Mouse (Mus musculus) liver, embryonic 12.5 days (tissue): Measurements from ENCODE around the gene Klhl29. TPM values are rescaled to one million over a fixed set of nuclear protein-coding genes. Genes with fewer than 3 reads are reported as not detected.

Experiments
- ATAC-seq: fragments of 200-750 bp; cut with Nextera tagmentation; 2 replicates; pipeline ENCODE4 v1.8.0; 2017; ENCODE audit warnings: moderate number of reproducible peaks, mild to moderate bottlenecking, moderate library complexity
- H3K27ac ChIP-seq: fragments of 300-500 bp; sonication (generic); 2 replicates; pipeline ENCODE4 v1.5.1; 2016; ENCODE audit warnings: mild to moderate bottlenecking
- H3K27me3 ChIP-seq: fragments of 300-500 bp; sonication (generic); replicated peaks from 2 replicates; pipeline ENCODE4 v1.6.1; 2016; ENCODE audit warnings: mild to moderate bottlenecking, moderate library complexity
- H3K36me3 ChIP-seq: fragments of 300-500 bp; sonication (generic); 2 replicates; pipeline ENCODE4 v1.6.1; 2016; ENCODE audit warnings: mild to moderate bottlenecking, moderate library complexity
- H3K4me1 ChIP-seq: fragments of 300-500 bp; sonication (generic); 2 replicates; pipeline ENCODE4 v1.6.1; 2016
- H3K4me2 ChIP-seq: fragments of 300-500 bp; sonication (generic); 2 replicates; pipeline ENCODE4 v1.6.1; 2016; ENCODE audit warnings: mild to moderate bottlenecking, moderate library complexity
- H3K4me3 ChIP-seq: fragments of 300-500 bp; sonication (generic); 2 replicates; pipeline ENCODE4 v1.5.1; 2016; ENCODE audit warnings: mild to moderate bottlenecking, moderate library complexity
- H3K9ac ChIP-seq: fragments of 300-500 bp; sonication (generic); 2 replicates; pipeline ENCODE4 v1.6.1; 2016; ENCODE audit warnings: mild to moderate bottlenecking, moderate library complexity
- H3K9me3 ChIP-seq: fragments of 300-500 bp; sonication (generic); replicated peaks from 2 replicates; pipeline ENCODE4 v1.6.1; 2016; ENCODE audit warnings: mild to moderate bottlenecking, moderate library complexity
- WGBS: fragments of 180-500 bp; shearing (Covaris S2); methylation state at CpG from one replicate; pipeline ENCODE4 v1.1.7; 2016; ENCODE audit not compliant: insufficient replicate concordance; 5-methylcytosine and 5-hydroxymethylcytosine counted together
- polyA plus RNA-seq: library from polyadenylated mRNA; unstranded; fragments of >200 nt; fragmentation: Nextera tagmentation; extraction: Ambion mirVana; gene quantifications from 2 replicates; pipeline ENCODE4 v1.2.1, GENCODE M21; 2016

Gene Klhl29
- 0.25 and 0.31 TPM in 2 replicates for polyA plus RNA-seq

DNA sequence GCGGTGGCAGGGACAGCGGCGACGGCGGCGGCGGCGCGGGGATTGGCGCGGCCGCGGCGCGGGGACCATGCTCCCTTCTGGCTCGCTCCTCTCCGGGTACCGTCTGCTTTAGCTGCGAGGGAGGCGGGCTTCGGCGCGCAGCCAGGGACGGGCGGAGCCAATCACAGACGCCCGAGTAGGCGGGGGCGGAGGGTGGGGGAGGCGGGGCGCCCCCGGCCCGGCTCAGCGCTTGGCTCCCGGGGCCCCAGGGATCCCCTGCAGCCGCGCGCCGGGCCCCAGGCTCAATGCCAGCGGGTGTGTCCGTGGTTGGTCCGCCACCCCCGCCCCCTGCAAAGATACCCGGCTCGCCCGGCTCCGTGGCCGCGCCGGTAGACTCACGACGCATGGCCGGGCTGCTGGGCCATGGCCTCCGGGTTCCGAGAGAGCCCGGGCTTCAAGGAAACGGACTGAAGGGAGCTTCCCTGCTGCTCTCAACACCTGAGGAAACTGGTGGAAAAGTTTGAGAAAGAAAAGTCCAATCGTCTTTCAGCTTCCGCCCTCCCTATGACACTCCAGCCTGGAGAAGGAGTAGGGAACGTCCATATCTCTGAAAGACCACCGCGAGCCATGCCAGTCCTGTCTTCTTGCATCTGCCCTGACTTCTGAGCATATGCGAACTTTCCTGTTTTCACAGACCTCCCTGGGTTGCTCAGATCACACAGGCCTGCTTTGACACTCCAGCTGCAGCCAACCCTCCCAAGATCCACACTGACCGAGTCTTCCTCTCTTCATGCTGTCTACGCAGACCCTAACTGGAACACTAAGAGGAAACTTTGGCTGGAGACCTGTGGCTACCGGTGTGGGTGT, at the start of gene Klhl29:
TSS of gene Klhl29 (minus strand) at position 67 of the 846 bp plus-strand sequence.
- H3K4me1 ChIP-seq = 0 out of 2 replicates have a peak, but pooled peaks cover 10% of the 10 kb centered on the region
- peak within 1 kb of the TSS; percentile 55 for H3K4me3 ChIP-seq
- H3K27ac ChIP-seq = no peak within 1 kb of the TSS
- peaks cover 76% of the 10 kb centered on the region for H3K27me3 ChIP-seq
- 2% methylated on average over 52 of the region's 66 CpGs for WGBS
- peak within 1 kb of the TSS; percentile 17; the same call in 1 of the 2 replicates for H3K9ac ChIP-seq
- H3K36me3 ChIP-seq = no peaks in the 10 kb centered on the region
- no peaks in the 10 kb centered on the region for H3K9me3 ChIP-seq
- peak; percentile 80 for ATAC-seq
- H3K4me2 ChIP-seq = peak within 1 kb of the TSS; percentile 72

DNA sequence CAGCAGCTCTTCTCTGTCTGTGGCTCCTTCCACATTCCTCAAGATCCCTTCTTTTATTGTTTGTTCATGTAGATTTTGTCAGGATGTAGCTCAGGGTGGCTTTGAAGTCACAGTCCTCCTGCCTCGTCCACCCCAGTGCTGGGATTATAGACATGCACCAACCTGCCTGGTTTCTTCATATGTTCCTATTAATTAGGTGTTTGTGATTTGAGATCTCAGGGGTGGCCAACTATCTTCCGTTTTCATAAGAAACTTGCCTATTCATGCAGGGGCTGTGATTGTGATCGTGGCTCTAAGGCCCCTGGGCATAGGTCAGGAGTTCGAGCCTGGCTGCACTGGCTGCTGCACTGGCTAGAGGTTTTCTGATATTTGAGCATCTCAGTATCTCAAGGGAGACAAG, 49.8 kb upstream of the Klhl29 start:
- Histone ChIP-seq H3K27ac (no peak overlapping the region), H3K9me3 (no peaks in the 10 kb centered on the region), H3K4me1 (no peaks in the 10 kb centered on the region), H3K9ac (no peak overlapping the region), H3K4me3 (no peak overlapping the region), H3K27me3 (no peaks in the 10 kb centered on the region), H3K36me3 (no peaks in the 10 kb centered on the region), H3K4me2 (no peak overlapping the region)
- ATAC-seq = no peak
- 71% methylated on average over 4 of the region's 4 CpGs for WGBS

DNA sequence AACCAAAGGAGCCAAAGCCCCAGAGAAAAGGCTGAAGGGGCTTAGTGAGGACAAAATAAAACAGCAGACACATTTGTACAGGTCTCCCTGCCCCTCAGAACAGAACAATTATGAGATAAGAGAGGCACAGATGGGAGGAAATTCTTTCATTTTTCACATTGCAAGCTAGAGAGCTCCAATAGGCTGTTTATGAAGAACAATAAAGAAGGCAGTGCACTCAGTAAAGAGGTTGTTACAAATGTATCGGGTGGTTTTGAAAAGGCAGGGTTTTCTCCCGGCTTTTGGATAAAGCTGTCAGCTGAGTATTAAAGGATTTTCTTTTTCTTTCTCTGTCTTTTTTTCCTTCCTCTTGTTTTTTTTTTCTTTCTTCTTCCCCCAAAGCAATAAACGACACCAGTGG, 40.3 kb upstream of the Klhl29 start:
- Histone ChIP-seq H3K9ac (no peak overlapping the region), H3K9me3 (no peaks in the 10 kb centered on the region), H3K36me3 (no peaks in the 10 kb centered on the region), H3K4me3 (no peak overlapping the region), H3K4me1 (no peaks in the 10 kb centered on the region), H3K27me3 (0 out of 2 replicates have a peak, but pooled peaks cover 3% of the 10 kb centered on the region), H3K4me2 (no peak overlapping the region), H3K27ac (no peak overlapping the region)
- WGBS = 67% methylated on average over 3 of the region's 3 CpGs
- ATAC-seq = no peak

DNA sequence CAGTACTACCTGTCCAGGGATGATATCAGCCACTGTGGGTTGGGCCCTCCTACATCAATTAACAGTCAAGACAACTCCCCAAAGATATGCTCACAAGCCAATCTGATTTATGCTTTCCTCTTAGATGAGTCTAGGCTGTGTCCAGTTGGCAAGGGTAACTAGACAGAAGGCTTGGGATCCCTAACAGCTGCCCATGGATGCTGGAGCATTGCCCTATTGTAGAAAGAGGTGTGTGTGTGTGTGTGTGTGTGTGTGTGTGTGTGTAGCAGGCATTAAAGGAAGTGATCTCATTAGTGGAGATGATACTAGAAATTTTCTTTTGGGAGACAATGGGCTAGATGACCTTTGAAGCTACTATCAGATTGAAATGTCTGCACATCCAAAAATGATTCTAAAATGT, 38.5 kb upstream of the Klhl29 start:
- Histone ChIP-seq H3K4me3 (no peak overlapping the region), H3K36me3 (no peaks in the 10 kb centered on the region), H3K9ac (no peak overlapping the region), H3K9me3 (no peaks in the 10 kb centered on the region), H3K4me1 (no peaks in the 10 kb centered on the region), H3K27me3 (0 out of 2 replicates have a peak, but pooled peaks cover 3% of the 10 kb centered on the region), H3K4me2 (no peak overlapping the region), H3K27ac (no peak overlapping the region)
- no peak for ATAC-seq

DNA sequence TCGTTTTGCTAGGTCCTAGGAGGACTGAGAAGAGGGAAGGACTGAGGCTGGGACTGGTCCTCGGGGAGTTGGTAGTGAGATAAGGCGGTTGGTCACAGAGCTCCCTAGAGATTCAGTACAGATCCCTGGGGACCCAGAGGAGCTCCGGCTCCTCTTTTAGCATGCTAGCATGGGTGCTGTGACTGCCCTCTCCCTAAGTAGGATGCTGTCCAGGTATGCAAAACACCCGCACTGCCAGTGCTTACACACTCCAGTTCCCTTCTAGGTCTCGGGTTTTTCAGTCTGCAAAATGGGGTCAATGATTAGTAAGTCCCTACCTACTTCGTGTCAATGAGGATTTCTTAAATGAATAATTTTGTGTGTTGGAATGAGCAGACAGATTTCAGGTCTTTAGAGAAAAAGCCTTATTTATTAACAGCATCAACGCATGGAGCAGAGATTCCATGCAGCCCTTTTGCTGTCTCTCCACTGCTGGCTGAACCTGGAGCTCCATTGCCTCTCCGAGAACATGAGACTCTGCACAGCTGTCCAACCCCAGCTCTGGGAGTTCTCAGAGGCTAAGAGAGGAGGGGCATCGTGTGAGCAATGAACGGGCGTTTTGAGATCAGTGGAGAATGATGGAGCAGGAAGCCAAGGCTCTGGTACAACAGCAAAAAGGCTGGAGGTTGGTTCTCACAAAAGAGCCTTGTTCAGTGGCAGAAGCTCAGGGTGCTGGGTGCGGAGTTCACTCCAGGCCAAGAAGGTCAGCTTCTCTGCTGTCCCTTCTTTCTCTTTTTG, 36.5 kb upstream of the Klhl29 start:
- Histone ChIP-seq H3K4me3 (no peak overlapping the region), H3K36me3 (no peaks in the 10 kb centered on the region), H3K9ac (no peak overlapping the region), H3K4me2 (no peak overlapping the region), H3K27ac (no peak overlapping the region), H3K9me3 (no peaks in the 10 kb centered on the region), H3K27me3 (0 out of 2 replicates have a peak, but pooled peaks cover 3% of the 10 kb centered on the region), H3K4me1 (no peaks in the 10 kb centered on the region)
- WGBS = 50% methylated on average over 13 of the region's 13 CpGs
- ATAC-seq = no peak

DNA sequence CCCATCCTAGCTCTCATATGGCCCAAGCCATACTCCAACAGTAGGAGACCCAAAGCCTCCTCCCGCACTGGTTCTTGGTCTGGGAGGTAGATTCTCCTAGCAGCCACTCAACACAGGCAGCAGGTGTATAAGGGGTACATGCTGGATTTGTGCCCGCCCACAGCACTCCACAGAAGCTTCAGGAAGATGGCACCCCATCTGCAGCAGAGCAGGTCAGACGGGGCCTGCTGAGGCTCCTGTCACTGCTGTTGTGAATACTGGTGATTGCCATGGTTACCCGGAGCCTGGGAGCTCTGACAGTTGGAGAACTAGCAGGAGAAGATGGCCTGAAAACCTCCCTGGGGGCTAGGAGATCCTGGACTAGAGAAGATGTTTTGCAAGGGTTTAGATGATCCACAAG, 35.9 kb upstream of the Klhl29 start:
- no peak for ATAC-seq
- no peaks in the 10 kb centered on the region for H3K36me3 ChIP-seq
- H3K27ac ChIP-seq = no peak overlapping the region
- 53% methylated on average over 4 of the region's 4 CpGs for WGBS
- H3K4me2 ChIP-seq = no peak overlapping the region
- 0 out of 2 replicates have a peak, but pooled peaks cover 3% of the 10 kb centered on the region for H3K27me3 ChIP-seq
- no peak overlapping the region for H3K4me3 ChIP-seq
- no peak overlapping the region for H3K9ac ChIP-seq
- H3K4me1 ChIP-seq = no peaks in the 10 kb centered on the region
- H3K9me3 ChIP-seq = no peaks in the 10 kb centered on the region

DNA sequence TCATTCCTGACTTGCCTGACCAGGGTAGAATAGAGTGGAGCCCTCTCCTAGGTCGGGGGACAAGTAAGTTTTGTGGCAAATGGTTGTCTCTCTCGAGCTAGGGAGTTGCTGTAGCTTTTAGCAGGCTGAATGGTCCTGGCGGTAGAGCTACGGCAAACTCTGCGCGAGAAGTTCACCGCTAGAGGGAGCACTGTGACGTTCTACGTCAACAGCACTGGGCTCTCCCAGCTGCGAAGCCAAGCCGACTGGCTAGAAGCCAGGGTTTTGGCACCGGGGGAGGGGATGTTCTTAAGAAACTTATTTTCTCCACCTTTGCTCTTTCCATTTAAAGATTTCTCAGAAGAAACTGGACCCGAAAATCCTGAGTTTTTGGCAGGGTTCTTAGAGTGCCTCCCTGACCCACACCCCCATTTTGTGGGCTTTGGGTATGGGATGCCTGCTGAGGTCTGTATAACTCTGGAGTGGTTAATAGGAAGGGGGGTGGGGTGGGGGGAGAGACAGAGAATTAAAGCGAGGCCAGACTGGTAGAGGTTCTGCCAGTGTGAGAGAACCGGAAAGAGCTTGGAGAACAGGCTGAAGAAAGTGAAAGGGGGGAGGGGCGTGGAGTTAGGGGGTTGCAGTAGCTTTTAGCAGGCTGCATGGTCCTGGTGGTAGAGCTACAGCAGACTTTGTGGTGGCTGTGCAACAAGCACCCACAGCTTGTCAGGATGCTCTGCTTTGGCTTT, 35.1 kb upstream of the Klhl29 start:
- Histone ChIP-seq H3K4me3 (no peak overlapping the region), H3K4me2 (peak overlapping the region; percentile 14; the same call in 1 of the 2 replicates), H3K4me1 (no peaks in the 10 kb centered on the region), H3K9ac (no peak overlapping the region), H3K27me3 (0 out of 2 replicates have a peak, but pooled peaks cover 3% of the 10 kb centered on the region), H3K9me3 (no peaks in the 10 kb centered on the region), H3K27ac (no peak overlapping the region), H3K36me3 (no peaks in the 10 kb centered on the region)
- no peak for ATAC-seq
- 6% methylated on average over 16 of the region's 16 CpGs for WGBS

DNA sequence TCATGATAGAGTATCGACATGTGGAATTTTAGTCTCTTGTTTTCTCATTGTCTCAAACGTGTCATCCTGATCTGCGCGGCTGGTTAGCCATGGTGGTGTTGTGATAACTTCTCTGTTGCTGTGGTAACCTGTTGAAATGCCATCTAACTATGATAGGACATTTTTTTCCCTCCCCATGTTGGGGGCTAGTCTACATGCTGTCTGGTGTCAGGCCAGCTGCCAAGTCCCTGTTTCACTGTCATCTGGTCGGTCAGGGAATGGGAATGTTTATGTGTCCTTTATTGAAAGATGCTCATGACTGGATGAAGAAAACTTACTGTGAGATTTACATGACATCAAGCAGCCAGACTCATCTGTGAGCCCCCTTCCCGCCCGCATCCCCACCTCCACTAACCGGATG, 31.7 kb upstream of the Klhl29 start:
- Histone ChIP-seq H3K27ac (no peak overlapping the region), H3K27me3 (0 out of 2 replicates have a peak, but pooled peaks cover 3% of the 10 kb centered on the region), H3K36me3 (no peaks in the 10 kb centered on the region), H3K4me1 (no peaks in the 10 kb centered on the region), H3K9ac (no peak overlapping the region), H3K4me3 (no peak overlapping the region), H3K4me2 (no peak overlapping the region), H3K9me3 (no peaks in the 10 kb centered on the region)
- 66% methylated on average over 8 of the region's 8 CpGs for WGBS
- ATAC-seq = no peak

DNA sequence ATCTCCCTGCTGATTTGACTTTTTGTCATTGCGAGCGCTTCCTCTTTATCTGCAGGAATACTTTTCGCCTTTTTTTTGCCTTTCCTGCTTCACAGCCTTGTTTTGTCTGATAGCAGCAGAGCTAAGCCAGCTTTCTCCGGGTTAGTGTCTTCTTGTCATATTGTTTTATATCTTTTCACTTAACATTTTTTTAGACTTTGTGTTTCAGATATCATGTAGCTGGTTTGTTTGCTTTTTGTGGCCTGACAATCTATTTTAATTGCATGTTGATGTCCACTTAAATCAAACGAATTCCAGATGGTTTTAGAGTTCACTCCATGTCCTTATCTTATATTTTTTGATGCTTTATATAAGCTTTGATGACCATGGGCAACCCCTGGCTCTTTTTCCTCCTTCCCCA, 21.9 kb upstream of the Klhl29 start:
- Histone ChIP-seq H3K4me1 (no peaks in the 10 kb centered on the region), H3K9ac (no peak overlapping the region), H3K4me2 (no peak overlapping the region), H3K36me3 (no peaks in the 10 kb centered on the region), H3K4me3 (no peak overlapping the region), H3K27me3 (no peaks in the 10 kb centered on the region), H3K9me3 (no peaks in the 10 kb centered on the region), H3K27ac (no peak overlapping the region)
- ATAC-seq = no peak
- 14% methylated on average over 5 of the region's 5 CpGs for WGBS

DNA sequence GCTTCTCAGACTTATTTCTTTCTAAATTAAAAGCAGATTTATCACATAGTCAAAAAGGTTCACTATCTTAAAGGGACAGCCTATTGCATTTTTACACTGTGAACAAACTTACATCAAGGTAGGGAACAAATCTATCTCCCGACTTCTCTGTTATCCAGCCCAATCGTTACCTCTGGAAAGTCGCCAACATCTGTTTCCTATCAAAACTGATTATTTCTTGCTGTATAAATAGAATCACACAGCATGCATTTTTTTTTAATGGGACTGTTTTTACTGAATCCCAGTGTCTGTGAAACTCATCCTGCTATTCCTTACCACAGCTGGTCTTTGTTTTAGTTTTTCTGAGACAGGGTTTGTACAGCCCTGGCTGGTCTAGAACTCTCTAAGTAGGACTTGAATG, 19.7 kb upstream of the Klhl29 start:
- 52% methylated on average over 3 of the region's 3 CpGs for WGBS
- Histone ChIP-seq H3K27ac (no peak overlapping the region), H3K4me3 (no peak overlapping the region), H3K27me3 (no peaks in the 10 kb centered on the region), H3K9ac (no peak overlapping the region), H3K36me3 (no peaks in the 10 kb centered on the region), H3K4me1 (no peaks in the 10 kb centered on the region), H3K9me3 (no peaks in the 10 kb centered on the region), H3K4me2 (no peak overlapping the region)
- ATAC-seq = no peak

DNA sequence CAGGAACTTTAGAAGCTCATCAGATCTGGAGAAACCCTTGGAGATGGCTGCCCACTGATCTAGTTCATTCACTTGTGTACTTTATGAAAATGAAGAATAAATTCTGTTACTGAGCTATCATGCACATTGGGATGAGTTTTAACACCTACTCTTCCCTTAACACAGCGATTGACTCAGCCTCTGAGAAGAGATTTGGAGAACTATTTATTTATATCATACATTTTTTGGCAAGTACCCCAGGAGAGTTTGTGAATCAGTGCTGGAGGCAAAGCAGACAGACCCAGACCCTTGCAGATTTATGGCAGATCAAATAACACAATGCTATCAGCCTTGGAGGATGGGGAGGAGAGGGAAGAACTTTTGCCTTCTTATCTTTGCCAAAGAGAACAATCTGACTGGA, 11.6 kb upstream of the Klhl29 start:
- H3K9me3 ChIP-seq = no peaks in the 10 kb centered on the region
- no peak overlapping the region for H3K9ac ChIP-seq
- H3K27ac ChIP-seq = no peak overlapping the region
- H3K4me1 ChIP-seq = no peaks in the 10 kb centered on the region
- H3K4me3 ChIP-seq = no peak overlapping the region
- WGBS = 53% methylated on average over 1 of the region's 1 CpGs
- no peaks in the 10 kb centered on the region for H3K36me3 ChIP-seq
- no peaks in the 10 kb centered on the region; the same call in 1 of the 2 replicates for H3K27me3 ChIP-seq
- no peak for ATAC-seq
- no peak overlapping the region for H3K4me2 ChIP-seq

DNA sequence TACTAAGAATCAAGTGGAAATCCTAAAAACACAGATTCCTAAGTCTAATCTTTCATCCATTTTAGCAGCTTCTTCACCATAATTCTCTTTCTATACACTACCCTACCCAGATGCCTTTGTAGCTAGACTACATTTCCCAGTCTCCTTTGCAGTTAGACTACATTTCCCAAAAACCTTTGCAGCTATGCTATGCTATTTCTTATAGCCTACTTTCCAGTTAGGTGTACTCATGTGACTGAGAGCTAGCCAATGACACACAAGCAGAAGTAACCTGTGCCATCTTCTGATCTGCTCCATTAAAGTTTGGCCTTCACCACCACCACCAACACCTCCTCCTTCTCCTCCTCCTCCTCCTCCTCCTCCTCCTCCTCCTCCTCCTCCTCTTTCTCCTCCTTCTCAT, 11.2 kb upstream of the Klhl29 start:
- Histone ChIP-seq H3K4me1 (no peaks in the 10 kb centered on the region), H3K9ac (no peak overlapping the region), H3K27ac (no peak overlapping the region), H3K4me3 (no peak overlapping the region), H3K27me3 (no peaks in the 10 kb centered on the region; the same call in 1 of the 2 replicates), H3K36me3 (no peaks in the 10 kb centered on the region), H3K9me3 (no peaks in the 10 kb centered on the region), H3K4me2 (no peak overlapping the region)
- ATAC-seq = no peak
